Mouse (Mus musculus): ENCODE results near the gene Fto. TPM values are rescaled to one million over a fixed set of nuclear protein-coding genes. Genes with fewer than 3 reads are reported as not detected.

The Fto gene
- polyA plus RNA-seq, 1 experiment from 2014 or later: 28.6 TPM

GRCm38 (mm10) chr8:91363272-91363860 is 50.0 kb downstream of the Fto start:
- Histone ChIP-seq H3K9ac (no peak overlapping the region), H3K4me3 (no peak overlapping the region), H3K36me3 (no peaks in the 10 kb centered on the region), H3K4me2 (no peak overlapping the region), H3K4me1 (peaks cover 10% of the 10 kb centered on the region), H3K27me3 (replicated peaks) (no peaks in the 10 kb centered on the region), H3K27ac (no peak overlapping the region), H3K9me3 (replicated peaks) (no peaks in the 10 kb centered on the region)
- 74% methylated on average over 10 of the region's 10 CpGs for WGBS (ENCODE audit: insufficient replicate concordance)
- ATAC-seq: no peak

DNA sequence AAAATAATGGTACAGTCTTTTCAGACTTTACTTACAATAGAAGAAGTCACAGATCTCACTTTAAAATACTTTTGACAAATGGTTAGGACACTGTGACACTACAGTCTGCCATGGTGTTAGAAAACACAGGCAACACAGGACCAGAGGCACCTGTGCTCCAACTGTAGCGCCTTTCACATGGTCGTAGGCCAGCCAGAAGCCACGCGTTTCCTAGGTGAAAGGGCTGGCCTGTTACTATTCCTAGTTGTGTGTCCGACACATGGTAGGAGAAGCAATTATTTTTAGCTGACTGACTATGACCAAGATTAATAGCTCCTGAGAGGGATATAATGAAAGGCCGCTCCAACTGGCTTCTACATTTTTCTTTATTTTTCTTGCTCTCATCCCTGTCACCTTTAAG is 50.9 kb downstream of the Fto start:
- no peak overlapping the region for H3K4me3 ChIP-seq
- H3K9me3 ChIP-seq (replicated peaks): no peaks in the 10 kb centered on the region
- H3K4me1 ChIP-seq: 0 out of 2 replicates have a peak, but pooled peaks cover 3% of the 10 kb centered on the region
- no peaks in the 10 kb centered on the region for H3K36me3 ChIP-seq
- H3K9ac ChIP-seq: no peak overlapping the region
- 84% methylated on average over 6 of the region's 6 CpGs for WGBS (ENCODE audit: insufficient replicate concordance)
- no peaks in the 10 kb centered on the region for H3K27me3 ChIP-seq (replicated peaks)
- no peak overlapping the region for H3K27ac ChIP-seq
- ATAC-seq: no peak
- no peak overlapping the region for H3K4me2 ChIP-seq

GRCm38 (mm10) chr8:91365804-91366203 is 52.5 kb downstream of the Fto start:
- no peak for ATAC-seq
- Histone ChIP-seq H3K9me3 (replicated peaks) (no peaks in the 10 kb centered on the region), H3K9ac (no peak overlapping the region), H3K4me3 (no peak overlapping the region), H3K4me1 (peaks cover 7% of the 10 kb centered on the region), H3K27ac (no peak overlapping the region), H3K27me3 (replicated peaks) (no peaks in the 10 kb centered on the region), H3K36me3 (no peaks in the 10 kb centered on the region), H3K4me2 (no peak overlapping the region)

- H3K27ac ChIP-seq: no peak overlapping the region; the same call in 1 of the 2 replicates
- no peaks in the 10 kb centered on the region for H3K9me3 ChIP-seq (replicated peaks)
- H3K4me3 ChIP-seq: no peak overlapping the region
- H3K9ac ChIP-seq: no peak overlapping the region
- 55% methylated on average over 12 of the region's 12 CpGs for WGBS (ENCODE audit: insufficient replicate concordance)
- ATAC-seq: no peak
- H3K4me2 ChIP-seq: peak overlapping the region; percentile 29
- H3K27me3 ChIP-seq (replicated peaks): no peaks in the 10 kb centered on the region
- peaks cover 39% of the 10 kb centered on the region for H3K4me1 ChIP-seq
- no peaks in the 10 kb centered on the region for H3K36me3 ChIP-seq
These were observed 57.6 kb downstream of the Fto start for GRCm38 (mm10) chr8:91370899-91371298.

GRCm38 (mm10) chr8:91371995-91372394 is 58.7 kb downstream of the Fto start:
- peaks cover 50% of the 10 kb centered on the region for H3K4me1 ChIP-seq
- WGBS (ENCODE audit: insufficient replicate concordance): 42% methylated on average over 4 of the region's 4 CpGs

GRCm38 (mm10) chr8:91372780-91373577 is 59.7 kb downstream of the Fto start:
- H3K4me2 ChIP-seq: no peak overlapping the region
- no peak overlapping the region for H3K4me3 ChIP-seq
- no peaks in the 10 kb centered on the region for H3K27me3 ChIP-seq (replicated peaks)
- WGBS (ENCODE audit: insufficient replicate concordance): 83% methylated on average over 9 of the region's 9 CpGs
- no peaks in the 10 kb centered on the region for H3K36me3 ChIP-seq
- ATAC-seq: no peak
- H3K9me3 ChIP-seq (replicated peaks): no peaks in the 10 kb centered on the region
- H3K27ac ChIP-seq: no peak overlapping the region
- H3K4me1 ChIP-seq: peaks cover 60% of the 10 kb centered on the region
- no peak overlapping the region for H3K9ac ChIP-seq

More at GRCm38 (mm10) chr8:91371995-91372394, 58.7 kb downstream of the Fto start:
- H3K9me3 ChIP-seq (replicated peaks): no peaks in the 10 kb centered on the region
- ATAC-seq: no peak
- H3K4me3 ChIP-seq: no peak overlapping the region
- no peak overlapping the region for H3K4me2 ChIP-seq
- H3K27ac ChIP-seq: no peak overlapping the region
- H3K9ac ChIP-seq: no peak overlapping the region
- no peaks in the 10 kb centered on the region for H3K27me3 ChIP-seq (replicated peaks)
- no peaks in the 10 kb centered on the region for H3K36me3 ChIP-seq

GRCm38 (mm10) chr8:91375054-91375938 is 62.0 kb downstream of the Fto start:
- peaks cover 70% of the 10 kb centered on the region for H3K4me1 ChIP-seq
- no peaks in the 10 kb centered on the region for H3K27me3 ChIP-seq (replicated peaks)
- no peak overlapping the region for H3K9ac ChIP-seq
- no peak overlapping the region for H3K4me2 ChIP-seq
- no peaks in the 10 kb centered on the region for H3K36me3 ChIP-seq
- 68% methylated on average over 20 of the region's 20 CpGs for WGBS (ENCODE audit: insufficient replicate concordance)
- H3K9me3 ChIP-seq (replicated peaks): no peaks in the 10 kb centered on the region
- H3K4me3 ChIP-seq: no peak overlapping the region
- ATAC-seq: no peak
- no peak overlapping the region for H3K27ac ChIP-seq

DNA sequence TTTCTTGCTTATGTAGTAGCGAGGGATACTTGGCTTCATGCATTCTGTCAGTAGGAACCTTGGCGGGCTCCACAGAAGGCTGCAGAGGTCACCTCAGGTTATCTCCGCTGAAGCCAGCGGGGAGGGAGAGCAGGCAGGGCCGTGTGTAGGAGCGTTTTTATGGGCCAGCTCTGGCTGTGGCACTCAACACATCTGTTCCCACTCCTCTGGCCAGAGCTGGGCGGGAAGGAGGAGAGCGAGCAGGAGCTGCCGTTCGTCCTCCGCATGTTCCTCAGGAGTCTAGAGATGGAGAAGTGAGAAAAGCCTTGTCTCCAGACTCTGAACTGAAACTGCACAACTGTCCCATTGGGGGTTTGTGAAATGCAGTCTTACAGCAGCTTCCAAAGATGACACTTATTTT is 63.5 kb downstream of the Fto start:
- H3K9ac ChIP-seq: no peak overlapping the region

GRCm38 (mm10) chr8:91377275-91377674 is 64.0 kb downstream of the Fto start:
- Histone ChIP-seq H3K36me3 (no peaks in the 10 kb centered on the region), H3K9ac (no peak overlapping the region), H3K4me2 (peak overlapping the region; percentile 39; the same call in 1 of the 2 replicates), H3K4me3 (no peak overlapping the region), H3K9me3 (replicated peaks) (no peaks in the 10 kb centered on the region), H3K4me1 (peaks cover 73% of the 10 kb centered on the region), H3K27me3 (replicated peaks) (no peaks in the 10 kb centered on the region), H3K27ac (no peak overlapping the region)
- ATAC-seq: no peak
- 42% methylated on average over 6 of the region's 6 CpGs for WGBS (ENCODE audit: insufficient replicate concordance)

More for the DNA sequence above, 63.5 kb downstream of the Fto start:
- Histone ChIP-seq H3K27me3 (replicated peaks) (no peaks in the 10 kb centered on the region), H3K4me1 (peaks cover 75% of the 10 kb centered on the region), H3K36me3 (no peaks in the 10 kb centered on the region), H3K4me3 (no peak overlapping the region), H3K27ac (no peak overlapping the region), H3K4me2 (peak overlapping the region; percentile 39), H3K9me3 (replicated peaks) (no peaks in the 10 kb centered on the region)
- WGBS (ENCODE audit: insufficient replicate concordance): 27% methylated on average over 11 of the region's 11 CpGs
- ATAC-seq: no peak

GRCm38 (mm10) chr8:91378846-91379499 is 65.6 kb downstream of the Fto start:
- Histone ChIP-seq H3K36me3 (no peaks in the 10 kb centered on the region), H3K4me2 (no peak overlapping the region), H3K9ac (no peak overlapping the region), H3K27ac (no peak overlapping the region), H3K27me3 (replicated peaks) (no peaks in the 10 kb centered on the region), H3K4me1 (peaks cover 67% of the 10 kb centered on the region), H3K9me3 (replicated peaks) (no peaks in the 10 kb centered on the region), H3K4me3 (no peak overlapping the region)
- peak; percentile 42; the same call in 1 of the 2 replicates for ATAC-seq
- 69% methylated on average over 13 of the region's 13 CpGs for WGBS (ENCODE audit: insufficient replicate concordance)

DNA sequence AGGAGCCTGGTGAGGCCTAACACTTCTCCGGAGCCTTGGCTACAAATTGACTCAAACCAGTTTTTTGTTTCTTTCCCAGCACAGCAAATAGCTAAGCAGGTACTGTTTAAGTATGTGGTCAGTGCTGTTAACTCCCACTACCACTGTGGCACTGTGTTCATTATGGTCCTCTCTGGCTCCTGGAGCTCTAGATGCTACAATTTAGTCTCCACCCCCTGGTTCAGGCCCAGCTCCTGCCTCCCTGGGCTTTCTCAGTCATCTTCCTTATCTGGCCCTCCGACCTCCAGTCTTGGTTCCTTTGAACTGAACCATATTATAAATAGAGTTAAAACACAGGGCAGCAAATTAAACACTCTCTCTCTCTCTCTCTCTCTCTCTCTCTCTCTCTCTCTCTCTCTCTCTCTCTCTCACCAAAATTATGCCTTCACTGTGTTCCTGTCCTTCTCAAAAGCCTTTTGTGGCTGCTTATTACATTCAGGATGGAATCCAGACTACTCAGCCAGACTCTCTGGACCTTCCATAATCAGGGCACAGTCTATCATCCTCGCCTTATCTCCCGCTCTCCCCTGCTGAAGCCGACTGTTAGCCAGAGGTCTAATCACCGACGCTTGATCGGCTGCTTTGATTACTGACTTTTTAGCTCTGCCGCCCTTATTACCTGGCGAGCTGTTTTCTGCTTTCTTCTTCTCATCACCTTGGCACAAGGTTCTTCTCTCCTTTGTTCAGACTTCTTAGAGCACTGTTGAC is 67.6 kb downstream of the Fto start:
- H3K4me3 ChIP-seq: no peak overlapping the region
- no peaks in the 10 kb centered on the region for H3K36me3 ChIP-seq
- ATAC-seq: no peak
- peak overlapping the region; percentile 28; the same call in 1 of the 2 replicates for H3K27ac ChIP-seq
- H3K27me3 ChIP-seq (replicated peaks): no peaks in the 10 kb centered on the region
- no peak overlapping the region for H3K9ac ChIP-seq
- peaks cover 64% of the 10 kb centered on the region for H3K4me1 ChIP-seq
- H3K9me3 ChIP-seq (replicated peaks): no peaks in the 10 kb centered on the region
- 22% methylated on average over 10 of the region's 10 CpGs for WGBS (ENCODE audit: insufficient replicate concordance)
- no peak overlapping the region for H3K4me2 ChIP-seq
